In genomic region chr13:104988811-104989258, GRCm38 (mm10) we compare ENCODE assay signal across 24 mouse cellular contexts.
DNase-seq lines count a peak whose midpoint lies in the region; ATAC-seq and TF ChIP-seq lines count a peak whose summit lies in the region.
"Had no signal": no experiment of that assay in that cellular context is flagged by ENCODE, and none has a peak within 500 bp of the region (broad histone marks: within the 10 kb centered on the region; RNA-seq: fewer than 3 reads in every experiment).

No protein-coding gene starts in this region.

- WGBS in kidney, postnatal 0 days, result 44% methylated on average over 7 of the region's 7 CpGs
- WGBS in embryonic facial prominence, embryonic 10.5 days, result 47% methylated on average over 7 of the region's 7 CpGs
- WGBS in limb, embryonic 14.5 days, result 34% methylated on average over 7 of the region's 7 CpGs
- 82% methylated on average over 7 of the region's 7 CpGs for WGBS in midbrain, embryonic 10.5 days

- ATAC-seq in kidney, postnatal 0 days (replicated peaks; ENCODE audit: low FRiP score, low read depth), result no peak
- ATAC-seq in limb, embryonic 14.5 days (ENCODE audit: low FRiP score, low read depth), result peak; percentile 89
- ATAC-seq: forebrain, postnatal 0 days; liver, postnatal 0 days; midbrain, embryonic 16.5 days had no signal

- DNase-seq in embryo, embryonic 10.5 days (ENCODE audit: low spot score), result peak; percentile 10
- DNase-seq in embryo, embryonic 10 days (ENCODE audit: low spot score), result no peak
- peak; percentile 21 for DNase-seq in kidney, postnatal 0 days (ENCODE audit: low spot score)
- no peak for DNase-seq in kidney, adult 8-10 months
- peak; percentile 41 for DNase-seq in embryonic facial prominence, embryonic 10.5 days (ENCODE audit: low spot score)
- DNase-seq in limb, embryonic 14.5 days (ENCODE audit: low spot score), result peak; percentile 88
- no peak for DNase-seq in midbrain, embryonic 10.5 days (ENCODE audit: low spot score)
- no peak for DNase-seq in retina, embryonic 14.5 days (ENCODE audit: low spot score)
- DNase-seq: adrenal gland, postnatal 25 days; cerebellum, adult 11 months; cerebellum, postnatal 14 days; forebrain, postnatal 0 days; heart, postnatal 14 days; kidney, postnatal 4 days; liver, postnatal 0 days; lung, postnatal 10 days; retina, postnatal 1 day; thymus, postnatal 25 days had no signal

- H3K27ac ChIP-seq in kidney, postnatal 0 days, result no peak overlapping the region
- no peak overlapping the region for H3K27ac ChIP-seq in embryonic facial prominence, embryonic 10.5 days (replicated peaks)
- H3K27ac ChIP-seq in limb, embryonic 14.5 days (replicated peaks; ENCODE audit: low read depth, low read length), result peak overlapping the region; percentile 61; the same call in 1 of the 2 replicates
- H3K27ac ChIP-seq in midbrain, embryonic 10.5 days (replicated peaks), result no peak overlapping the region
- H3K27ac ChIP-seq: embryonic facial prominence, embryonic 12.5 days; forebrain, embryonic 10.5 days; hindbrain, embryonic 14.5 days had no signal

- H3K4me2 ChIP-seq in kidney, postnatal 0 days (ENCODE audit: low read length), result no peak overlapping the region
- H3K4me2 ChIP-seq in limb, embryonic 14.5 days (replicated peaks; ENCODE audit: low read depth, low read length, severe bottlenecking), result peak overlapping the region; percentile 30; the same call in 1 of the 2 replicates
- H3K4me2 ChIP-seq: embryonic facial prominence, embryonic 12.5 days; heart, embryonic 12.5 days; hindbrain, embryonic 14.5 days had no signal

- no peak overlapping the region for H3K4me3 ChIP-seq in kidney, postnatal 0 days (replicated peaks; ENCODE audit: low read depth, low read length)
- no peak overlapping the region for H3K4me3 ChIP-seq in embryonic facial prominence, embryonic 10.5 days
- no peak overlapping the region for H3K4me3 ChIP-seq in limb, embryonic 14.5 days (replicated peaks; ENCODE audit: low read length)
- no peak overlapping the region for H3K4me3 ChIP-seq in midbrain, embryonic 10.5 days
- H3K4me3 ChIP-seq: embryonic facial prominence, embryonic 12.5 days; forebrain, embryonic 10.5 days; heart, embryonic 12.5 days had no signal

- no peak for TF ChIP-seq CTCF in kidney, postnatal 0 days (IDR thresholded peaks at IDR 0.05; ENCODE audit: low read depth)

- H3K36me3 ChIP-seq in kidney, postnatal 0 days (ENCODE audit: insufficient read depth, low read length), result no peaks in the 10 kb centered on the region
- no peaks in the 10 kb centered on the region for H3K36me3 ChIP-seq in embryonic facial prominence, embryonic 10.5 days (replicated peaks)
- H3K36me3 ChIP-seq in limb, embryonic 14.5 days (ENCODE audit: control insufficient read depth, insufficient read depth, low read length), result no peaks in the 10 kb centered on the region
- no peaks in the 10 kb centered on the region for H3K36me3 ChIP-seq in midbrain, embryonic 10.5 days
- H3K36me3 ChIP-seq: embryonic facial prominence, embryonic 12.5 days; forebrain, embryonic 10.5 days; G1E; heart, embryonic 12.5 days had no signal

- H3K4me1 ChIP-seq in kidney, postnatal 0 days (replicated peaks; ENCODE audit: insufficient read depth, low read length), result no peaks in the 10 kb centered on the region
- peaks cover 7% of the 10 kb centered on the region for H3K4me1 ChIP-seq in embryonic facial prominence, embryonic 10.5 days
- peaks cover 11% of the 10 kb centered on the region for H3K4me1 ChIP-seq in limb, embryonic 14.5 days (ENCODE audit: control insufficient read depth, insufficient read depth, low read length)
- H3K4me1 ChIP-seq in midbrain, embryonic 10.5 days, result no peaks in the 10 kb centered on the region
- H3K4me1 ChIP-seq: forebrain, embryonic 10.5 days; heart, embryonic 12.5 days had no signal

- H3K27me3 ChIP-seq in kidney, postnatal 0 days (ENCODE audit: insufficient read depth, low read length), result no peaks in the 10 kb centered on the region
- no peaks in the 10 kb centered on the region for H3K27me3 ChIP-seq in embryonic facial prominence, embryonic 10.5 days (replicated peaks; ENCODE audit: low read depth, poor library complexity, severe bottlenecking)
- no peaks in the 10 kb centered on the region for H3K27me3 ChIP-seq in limb, embryonic 14.5 days (ENCODE audit: control insufficient read depth, insufficient read depth, low read length)
- no peaks in the 10 kb centered on the region for H3K27me3 ChIP-seq in midbrain, embryonic 10.5 days (ENCODE audit: low read depth, poor library complexity, severe bottlenecking)
- H3K27me3 ChIP-seq: embryonic facial prominence, embryonic 12.5 days; heart, embryonic 12.5 days had no signal

- no peak for TF ChIP-seq POLR2A in limb, embryonic 14.5 days (IDR thresholded peaks at IDR 0.05; ENCODE audit: borderline replicate concordance, extremely low read depth, insufficient read depth, insufficient read length)

- no peak overlapping the region for H3K9ac ChIP-seq in kidney, postnatal 0 days (ENCODE audit: low read depth, low read length)
- no peak overlapping the region for H3K9ac ChIP-seq in limb, embryonic 14.5 days (ENCODE audit: low read depth, low read length, severe bottlenecking)
- H3K9ac ChIP-seq: embryonic facial prominence, embryonic 12.5 days; forebrain, postnatal 0 days; heart, embryonic 12.5 days; hindbrain, embryonic 14.5 days; liver, postnatal 0 days had no signal

- no peaks in the 10 kb centered on the region for H3K9me3 ChIP-seq in kidney, postnatal 0 days (replicated peaks; ENCODE audit: low read length)
- H3K9me3 ChIP-seq in embryonic facial prominence, embryonic 10.5 days, result no peaks in the 10 kb centered on the region
- no peaks in the 10 kb centered on the region for H3K9me3 ChIP-seq in limb, embryonic 14.5 days (ENCODE audit: control insufficient read depth, low read length)
- no peaks in the 10 kb centered on the region for H3K9me3 ChIP-seq in midbrain, embryonic 10.5 days (replicated peaks)
- H3K9me3 ChIP-seq: embryonic facial prominence, embryonic 12.5 days; forebrain, embryonic 10.5 days; G1E; heart, embryonic 12.5 days had no signal

Comparison
In these comparisons a context has a peak if more than half of its experiments do, and no peak if none do; other contexts are left out.
1. DNase-seq: peak in embryo, embryonic 10.5 days (single experiment), kidney, postnatal 0 days (single experiment), embryonic facial prominence, embryonic 10.5 days (single experiment) and limb, embryonic 14.5 days (single experiment); none in embryo, embryonic 10 days (single experiment), kidney, adult 8-10 months (0 of 2), midbrain, embryonic 10.5 days (single experiment) and retina, embryonic 14.5 days (single experiment).